Mouse (Mus musculus) central nervous system, embryonic 11.5 days (tissue): Measurements from ENCODE around the gene Rev3l. TPM values are rescaled to one million over a fixed set of nuclear protein-coding genes. Genes with fewer than 3 reads are reported as not detected.

Experiments
- polyA plus RNA-seq: library from polyadenylated mRNA; depleted of rRNA; stranded (reverse); fragments of >200 nt; gene quantifications from 2 replicates; pipeline ENCODE4 v1.2.3, GENCODE M21; 2012; rRNA removed

Gene Rev3l
- 41.8 and 63.7 TPM in 2 replicates for polyA plus RNA-seq

GRCm38 (mm10) chr10:39731736-39732265, at the start of gene Rev3l:
TSS of gene Rev3l (plus strand) at chr10:39732118.

GRCm38 (mm10) chr10:39898874-39899371, 167.0 kb downstream of the Rev3l start, which contains the start of gene Mfsd4b4:
TSS of gene Mfsd4b4 (minus strand) at chr10:39899238.

Other genes with a start within 250 kb of the Rev3l start
- 3.0 and 4.9 TPM in 2 replicates for gene Traf3ip2, start 119.2 kb upstream of the Rev3l start, polyA plus RNA-seq
- 8.7 and 11.8 TPM in 2 replicates for gene Mfsd4b4, start 167.1 kb downstream of the Rev3l start, polyA plus RNA-seq
- gene Mfsd4b2, start 194.8 kb downstream of the Rev3l start, polyA plus RNA-seq, result 0.02 TPM in 1 of 2 replicates, not detected in the other
- 0.04 and 0.16 TPM in 2 replicates for gene Mfsd4b3, start 228.0 kb downstream of the Rev3l start, polyA plus RNA-seq